Mouse (Mus musculus): Measurements from ENCODE around the gene Zfp873. TPM values are rescaled to one million over a fixed set of nuclear protein-coding genes. Genes with fewer than 3 reads are reported as not detected.
"Not testable (repeated sequence)": the region's sequence is repeated elsewhere in the genome, so short reads cannot be mapped to it uniquely, and the experiment has no call there.

The Zfp873 gene
- polyA plus RNA-seq (2016; fragmentation: Nextera tagmentation; extraction: Ambion mirVana): 16.3 and 20.2 TPM in 2 replicates

DNA sequence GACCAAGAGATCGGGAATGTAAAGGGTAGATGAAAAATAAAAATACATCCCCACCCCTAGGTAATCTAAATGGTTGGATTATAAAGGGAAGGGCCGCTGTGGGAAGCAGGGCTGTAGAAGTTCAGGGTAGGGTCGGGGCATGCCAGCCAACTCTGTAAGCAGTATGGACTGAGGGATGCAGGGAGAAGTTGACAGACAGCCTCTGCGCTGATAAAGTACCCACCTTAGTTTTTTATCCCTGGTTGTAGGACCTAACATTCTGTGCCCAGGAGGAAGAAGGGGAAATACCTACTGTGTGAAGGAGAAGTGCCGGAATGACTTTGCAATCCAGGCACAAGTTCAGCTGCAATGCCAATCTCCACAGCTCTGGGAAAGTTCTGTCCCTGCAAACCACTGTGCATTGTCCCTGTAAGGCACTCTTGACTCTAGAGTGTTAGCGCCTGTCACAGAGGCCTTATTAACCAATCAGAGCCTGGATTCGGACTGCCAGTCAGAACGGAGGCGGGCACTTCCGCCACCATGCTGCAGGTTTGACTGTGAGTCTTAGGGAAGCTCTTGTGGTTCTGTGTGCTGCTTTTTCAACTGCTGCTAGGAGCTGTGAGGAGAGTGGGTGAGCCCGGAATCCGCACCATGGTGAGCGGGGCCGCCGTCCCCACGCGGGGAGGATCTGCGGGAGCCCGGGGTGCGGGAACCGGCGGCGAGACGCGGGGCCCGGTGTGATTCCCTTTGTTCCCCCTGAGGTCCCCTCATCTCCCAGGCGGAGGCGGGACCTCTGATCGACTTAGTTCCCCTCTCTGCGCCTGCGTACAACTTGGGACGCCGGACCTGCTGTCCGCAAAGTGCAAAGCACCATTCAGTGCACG lies at the start of gene Zfp873:
Gene Zfp873, plus strand, starts transcription at position 527 of the 863 bp plus-strand sequence.
- WGBS: 11% methylated on average over 35 of the region's 35 CpGs
- Histone ChIP-seq H3K27ac (peak within 1 kb of the TSS; percentile 97), H3K9me3 (replicated peaks) (peaks cover 29% of the 10 kb centered on the region; the same call in 1 of the 2 replicates)

DNA sequence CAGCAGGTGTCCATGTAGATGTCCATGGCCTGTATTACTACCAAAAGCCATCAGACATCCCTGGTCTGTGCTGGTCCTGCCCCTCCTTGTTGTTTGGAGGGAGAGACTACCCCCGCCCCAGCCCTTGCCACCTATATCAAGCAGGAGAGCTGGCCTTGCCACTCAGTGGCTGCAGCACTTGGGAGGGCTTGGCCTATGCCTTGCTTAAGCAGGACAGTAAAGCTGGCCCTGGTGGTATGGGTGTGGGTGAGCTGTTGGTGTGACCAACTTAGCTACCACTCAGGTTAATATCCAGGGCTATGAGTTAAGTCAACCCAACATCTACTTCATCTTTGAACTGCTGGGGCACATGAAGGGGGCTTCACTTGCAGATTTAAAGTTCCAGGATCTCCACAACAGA lies 44.7 kb upstream of the Zfp873 start:
- not testable (repeated sequence) for H3K4me3 ChIP-seq; H3K9me3 ChIP-seq (replicated peaks); H3K4me1 ChIP-seq; DNase-seq (ENCODE audit: low spot score); H3K27me3 ChIP-seq (ENCODE audit: low read depth, poor library complexity, severe bottlenecking); H3K27ac ChIP-seq
- 93% methylated on average over 1 of the region's 1 CpGs for WGBS
- peaks cover 46% of the 10 kb centered on the region for H3K36me3 ChIP-seq

More for the DNA sequence above, at the start of gene Zfp873:
- Histone ChIP-seq H3K27me3 (ENCODE audit: low read depth, poor library complexity, severe bottlenecking) (no peaks in the 10 kb centered on the region), H3K4me1 (peaks cover 4% of the 10 kb centered on the region), H3K4me3 (peak within 1 kb of the TSS; percentile 74), H3K36me3 (peaks cover 34% of the 10 kb centered on the region)
- peak; percentile 89 for DNase-seq (ENCODE audit: low spot score)

DNA sequence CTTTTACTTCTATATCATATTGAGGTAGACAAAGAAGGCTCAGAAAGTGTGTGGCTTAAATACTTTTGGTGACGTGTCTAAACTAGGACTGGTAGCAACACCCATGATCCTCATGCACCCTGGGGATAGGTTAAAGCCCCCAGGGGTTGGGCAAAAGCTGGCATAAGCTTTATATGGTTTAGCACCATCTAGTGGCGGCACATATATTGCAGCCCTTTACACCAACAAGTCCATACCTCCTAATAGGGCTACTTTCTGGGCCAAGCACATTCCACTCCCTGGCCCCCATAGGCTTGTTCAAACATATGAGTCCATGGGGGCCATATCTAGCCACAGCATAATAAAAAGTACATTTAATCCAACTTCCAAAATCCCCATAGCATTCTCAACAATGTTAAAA lies 43.1 kb upstream of the Zfp873 start:
- not testable (repeated sequence) for DNase-seq (ENCODE audit: low spot score); H3K27ac ChIP-seq; H3K4me3 ChIP-seq; H3K27me3 ChIP-seq (ENCODE audit: low read depth, poor library complexity, severe bottlenecking); H3K9me3 ChIP-seq (replicated peaks); H3K4me1 ChIP-seq
- H3K36me3 ChIP-seq: peaks cover 45% of the 10 kb centered on the region
- 58% methylated on average over 2 of the region's 2 CpGs for WGBS

DNA sequence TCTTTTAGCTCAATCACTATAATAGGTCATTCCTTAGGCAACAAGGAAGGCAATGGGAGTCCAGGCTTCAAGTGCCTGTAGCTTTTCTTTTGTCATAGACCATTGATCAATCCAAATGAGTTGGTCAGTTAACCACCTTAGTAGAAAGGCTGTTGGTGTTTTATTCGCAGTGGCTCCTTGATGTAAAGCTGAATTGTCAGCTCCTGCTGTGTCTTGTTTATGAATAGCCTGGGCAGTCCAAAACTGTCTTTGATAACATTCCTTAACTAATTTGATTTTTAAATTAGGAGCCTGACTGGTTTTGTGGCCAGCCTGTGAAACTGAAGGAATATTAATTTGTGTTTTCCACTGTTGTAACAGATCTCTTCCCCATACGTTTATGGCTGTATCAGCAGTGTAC lies 5.7 kb upstream of the Zfp873 start:
- no peaks in the 10 kb centered on the region; the same call in 1 of the 2 replicates for H3K9me3 ChIP-seq (replicated peaks)
- DNase-seq (ENCODE audit: low spot score): no peak
- no peak overlapping the region for H3K27ac ChIP-seq
- H3K27me3 ChIP-seq (ENCODE audit: low read depth, poor library complexity, severe bottlenecking): no peaks in the 10 kb centered on the region
- H3K4me1 ChIP-seq: no peaks in the 10 kb centered on the region
- WGBS: 87% methylated on average over 2 of the region's 2 CpGs
- no peak overlapping the region for H3K4me3 ChIP-seq
- no peaks in the 10 kb centered on the region for H3K36me3 ChIP-seq

DNA sequence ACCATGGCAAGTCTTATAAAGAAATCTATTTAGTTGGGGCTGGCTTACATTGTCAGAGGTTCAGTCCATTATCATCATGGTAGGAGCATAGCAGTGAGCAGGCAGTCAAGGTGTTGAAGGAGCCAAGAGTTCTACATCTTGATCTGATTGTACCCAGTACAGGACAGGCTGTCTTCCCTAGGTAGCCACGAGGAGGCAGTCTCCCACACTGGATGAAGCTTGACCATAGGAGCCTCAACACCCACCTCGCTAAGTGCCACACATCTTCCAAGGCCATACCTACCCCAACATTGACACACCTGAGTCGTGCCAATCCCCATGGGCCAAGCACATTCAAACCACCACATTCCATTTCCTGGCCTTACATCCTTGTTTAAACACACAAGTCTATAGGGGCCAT lies 1.3 kb upstream of the Zfp873 start:
- H3K27me3 ChIP-seq (ENCODE audit: low read depth, poor library complexity, severe bottlenecking): no peaks in the 10 kb centered on the region
- peaks cover 18% of the 10 kb centered on the region; the same call in 1 of the 2 replicates for H3K9me3 ChIP-seq (replicated peaks)
- no peak for DNase-seq (ENCODE audit: low spot score)
- no peak overlapping the region for H3K27ac ChIP-seq
- H3K4me3 ChIP-seq: no peak overlapping the region
- peaks cover 22% of the 10 kb centered on the region for H3K36me3 ChIP-seq
- 89% methylated on average over 3 of the region's 3 CpGs for WGBS
- peaks cover 4% of the 10 kb centered on the region for H3K4me1 ChIP-seq

DNA sequence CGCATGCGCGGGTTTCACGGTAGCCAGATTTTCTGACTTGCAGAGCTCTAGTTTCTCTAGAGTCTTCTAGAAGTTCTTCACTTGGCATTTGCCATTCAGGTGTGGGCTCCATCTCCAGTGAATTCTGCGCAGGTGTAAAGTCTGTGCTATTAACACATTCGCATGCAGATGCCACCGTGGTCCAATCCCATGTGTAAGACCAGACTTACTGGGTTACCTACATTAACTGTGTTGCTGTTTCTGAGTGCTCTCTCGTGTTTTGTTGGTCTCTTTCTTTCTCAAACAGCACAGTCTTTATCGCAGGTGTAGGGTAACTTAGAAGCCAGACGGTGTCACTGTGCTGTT lies 509 bp downstream of the Zfp873 start:
- not testable (repeated sequence) for H3K4me1 ChIP-seq; DNase-seq (ENCODE audit: low spot score); H3K27me3 ChIP-seq (ENCODE audit: low read depth, poor library complexity, severe bottlenecking)
- Histone ChIP-seq H3K36me3 (peaks cover 39% of the 10 kb centered on the region), H3K9me3 (replicated peaks) (peaks cover 31% of the 10 kb centered on the region; the same call in 1 of the 2 replicates), H3K4me3 (peak overlapping the region; percentile 74), H3K27ac (peak overlapping the region; percentile 97)
- 31% methylated on average over 10 of the region's 10 CpGs for whole genome bisulfite sequencing

DNA sequence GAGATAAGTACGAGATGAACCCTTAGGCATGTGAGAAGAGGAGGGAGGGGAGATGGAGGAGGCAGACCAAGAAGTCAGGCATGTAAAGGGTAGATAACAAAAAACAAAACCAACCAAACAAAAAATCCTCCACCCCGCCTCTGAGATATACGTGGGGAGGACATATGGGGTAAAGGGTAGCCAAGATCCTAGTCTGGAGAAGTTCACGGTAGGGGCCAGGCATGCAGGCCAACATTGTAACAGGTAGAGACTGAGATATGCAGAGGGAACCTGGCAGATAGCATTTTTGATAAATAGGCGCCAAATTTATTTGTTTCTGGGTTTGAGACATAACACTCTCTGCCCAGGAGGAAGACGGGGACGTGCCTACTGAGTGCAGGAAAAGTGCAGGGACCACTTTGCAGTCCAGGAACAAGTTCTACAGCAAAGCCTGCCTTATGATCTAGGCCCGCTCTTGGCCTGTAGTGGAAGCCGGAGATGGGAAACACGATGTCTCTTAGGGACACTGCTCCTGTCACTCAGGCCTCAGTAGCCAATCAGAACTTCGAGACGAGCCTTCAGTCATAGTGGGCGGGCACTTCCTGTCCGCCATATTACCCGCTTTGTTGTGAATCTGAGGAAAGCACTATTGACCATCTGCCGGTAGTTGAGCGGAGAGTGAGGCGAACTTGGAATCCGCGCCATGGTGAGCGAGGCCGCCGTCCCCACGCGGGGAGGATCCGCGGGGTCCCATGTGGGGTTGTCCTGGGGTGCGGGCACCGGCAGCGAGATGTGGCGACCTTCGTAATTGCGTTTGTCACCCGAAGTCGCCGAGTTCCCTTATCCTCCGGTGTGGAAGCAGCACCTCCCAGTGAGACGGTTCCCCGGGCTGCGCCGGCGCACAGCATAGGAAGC lies 35.1 kb downstream of the Zfp873 start, which contains the start of gene BC024063:
Gene BC024063, plus strand, starts transcription at position 626 of the 894 bp plus-strand sequence.
- H3K36me3 ChIP-seq: peaks cover 11% of the 10 kb centered on the region
- 20% methylated on average over 42 of the region's 42 CpGs for WGBS
- H3K27me3 ChIP-seq (ENCODE audit: low read depth, poor library complexity, severe bottlenecking); H3K9me3 ChIP-seq (replicated peaks); H3K4me1 ChIP-seq: not testable (repeated sequence)
- H3K27ac ChIP-seq: peak within 1 kb of the TSS; percentile 83
- H3K4me3 ChIP-seq: peak within 1 kb of the TSS; percentile 56
- peak; percentile 73 for DNase-seq (ENCODE audit: low spot score)

DNA sequence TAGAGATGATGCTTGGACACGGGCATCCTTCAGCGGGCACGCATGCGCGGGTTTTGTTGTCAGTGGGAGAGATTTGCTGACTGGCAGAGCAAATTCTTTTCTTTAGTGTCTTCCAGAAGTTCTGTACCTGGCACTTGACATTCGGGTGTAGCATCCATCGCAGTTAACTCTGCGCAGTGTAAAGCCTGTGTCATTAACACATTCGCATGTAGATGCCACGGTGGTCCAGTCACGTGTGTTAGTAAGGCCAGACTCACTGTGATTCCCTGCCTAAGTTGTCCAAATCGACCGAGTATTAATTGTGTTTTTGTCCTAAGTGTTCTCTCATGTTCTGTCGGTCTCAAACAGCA lies 35.7 kb downstream of the Zfp873 start:
- peak overlapping the region; percentile 83 for H3K27ac ChIP-seq
- WGBS: 25% methylated on average over 14 of the region's 14 CpGs
- not testable (repeated sequence) for H3K4me1 ChIP-seq; H3K9me3 ChIP-seq (replicated peaks); DNase-seq (ENCODE audit: low spot score); H3K27me3 ChIP-seq (ENCODE audit: low read depth, poor library complexity, severe bottlenecking)
- H3K4me3 ChIP-seq: peak overlapping the region; percentile 56
- H3K36me3 ChIP-seq: peaks cover 12% of the 10 kb centered on the region

Other genes with a start within 250 kb of the Zfp873 start
- gene Gm4767, start 235.9 kb upstream of the Zfp873 start, polyA plus RNA-seq (2016; fragmentation: Nextera tagmentation; extraction: Ambion mirVana): 3.4 and 4.3 TPM in 2 replicates
- gene Gm32687, start 184.2 kb upstream of the Zfp873 start, polyA plus RNA-seq (2016; fragmentation: Nextera tagmentation; extraction: Ambion mirVana): 9.1 and 10.2 TPM in 2 replicates
- 4.3 and 4.7 TPM in 2 replicates for gene Zfp781, start 117.6 kb upstream of the Zfp873 start, polyA plus RNA-seq (2016; fragmentation: Nextera tagmentation; extraction: Ambion mirVana)
- 4.5 and 5.9 TPM in 2 replicates for gene BC024063, start 35.2 kb downstream of the Zfp873 start, polyA plus RNA-seq (2016; fragmentation: Nextera tagmentation; extraction: Ambion mirVana)
- gene AU041133, start 79.9 kb downstream of the Zfp873 start, polyA plus RNA-seq (2016; fragmentation: Nextera tagmentation; extraction: Ambion mirVana): 3.8 and 4.4 TPM in 2 replicates
- 10.9 and 15.6 TPM in 2 replicates for gene Zfp938, start 193.2 kb downstream of the Zfp873 start, polyA plus RNA-seq (2016; fragmentation: Nextera tagmentation; extraction: Ambion mirVana)

All from limb, embryonic 10.5 days (tissue).